Mouse (Mus musculus) kidney, adult 10 weeks (tissue): ENCODE measurements around the gene Doxl2. TPM values are rescaled to one million over a fixed set of nuclear protein-coding genes. Genes with fewer than 3 reads are reported as not detected.

Source experiments
- polyA plus RNA-seq: library from polyadenylated mRNA; stranded (reverse); fragments of 350-450 nt; fragmentation: Illumina TruSeq; extraction: RNeasy Lipid Tissue Mini Kit (QIAGEN cat#74804); gene quantifications from one replicate; pipeline ENCODE4 v1.2.3, GENCODE M21; 2014; ENCODE audit warnings: low read depth, low replicate concordance

Gene Doxl2
- polyA plus RNA-seq, result not detected

GRCm38 (mm10) chr6:48974663-48975062 lies at the start of gene Doxl2:
Gene Doxl2 (plus strand): TSS chr6:48974963.

GRCm38 (mm10) chr6:48929595-48929994 lies 45.2 kb upstream of the Doxl2 start, which contains the start of gene 1600015I10Rik:
Gene 1600015I10Rik (plus strand): TSS chr6:48929895.

GRCm38 (mm10) chr6:48986444-48986990 lies 11.8 kb downstream of the Doxl2 start, which contains the start of gene Svs1:
Gene Svs1 (plus strand): TSS chr6:48986861.

Other genes with a start within 250 kb of the Doxl2 start
- 2.9 TPM for gene Gimap1, start 235.9 kb upstream of the Doxl2 start, polyA plus RNA-seq
- gene Gimap5, start 228.8 kb upstream of the Doxl2 start, polyA plus RNA-seq, result 5.1 TPM
- gene Gimap3, start 204.1 kb upstream of the Doxl2 start, polyA plus RNA-seq, result 1.5 TPM
- 366 TPM for gene Tmem176a, start 134.0 kb upstream of the Doxl2 start, polyA plus RNA-seq
- 106 TPM for gene Tmem176b, start 133.5 kb upstream of the Doxl2 start, polyA plus RNA-seq
- 2.0 TPM for gene Aoc1, start 102.1 kb upstream of the Doxl2 start, polyA plus RNA-seq
- not detected for gene 1600015I10Rik, start 45.1 kb upstream of the Doxl2 start, polyA plus RNA-seq
- not detected for gene Svs1, start 11.9 kb downstream of the Doxl2 start, polyA plus RNA-seq
- gene Gpnmb, start 61.6 kb downstream of the Doxl2 start, polyA plus RNA-seq, result 0.28 TPM
- 34.6 TPM for gene Malsu1, start 98.8 kb downstream of the Doxl2 start, polyA plus RNA-seq
- gene Igf2bp3, start 240.0 kb downstream of the Doxl2 start, polyA plus RNA-seq, result 0.08 TPM